Mouse (Mus musculus) MEL-GATA-1-ER (cell line): ENCODE measurements around the gene Plce1.

ENCODE experiments used
- DNase-seq: peaks from one replicate; pipeline ENCODE4 v3.0.0-alpha.2; 2012; ENCODE audit warnings: low read depth; ENCODE audit errors: extremely low read depth

Gene Plce1

DNA sequence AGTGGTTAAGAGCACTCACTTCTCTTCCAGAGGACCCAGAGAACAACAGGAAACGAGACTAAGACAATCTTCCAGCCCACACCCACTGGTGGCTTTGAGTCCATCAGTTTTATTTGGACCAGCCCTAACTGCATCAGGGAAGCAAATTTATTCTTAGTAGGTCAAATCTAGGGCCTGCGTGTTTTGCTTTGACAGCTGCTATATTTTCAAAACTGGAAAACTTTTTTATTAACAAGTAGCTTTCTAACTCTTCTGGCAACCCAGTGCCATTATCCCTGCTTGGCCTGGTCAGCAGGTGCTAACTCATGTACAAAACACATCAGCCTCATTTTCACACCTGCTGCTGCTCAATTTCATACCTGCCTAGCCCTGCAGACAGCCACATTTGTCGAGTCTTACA, 151.3 kb downstream of the Plce1 start:
- DNase-seq, result no peak

DNA sequence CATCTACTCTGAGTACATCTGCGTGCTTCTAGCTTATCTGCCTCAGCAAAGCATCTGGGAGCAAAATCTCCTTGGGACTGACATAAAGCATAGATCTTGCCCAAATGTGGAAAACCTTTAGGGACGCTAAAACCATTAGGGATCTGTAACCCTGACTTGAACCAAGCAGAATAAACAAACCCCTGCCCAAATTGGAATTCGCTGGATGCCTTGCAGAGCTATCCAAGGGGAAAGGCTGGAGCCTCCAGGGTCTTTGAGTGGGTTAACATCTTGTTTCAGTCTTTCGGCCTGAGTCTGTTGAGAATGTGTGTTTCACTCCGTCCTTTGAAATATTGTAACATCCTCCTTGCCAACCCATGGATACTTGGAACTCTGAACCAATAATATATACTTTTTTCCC, 152.4 kb downstream of the Plce1 start:
- DNase-seq, result no peak

DNA sequence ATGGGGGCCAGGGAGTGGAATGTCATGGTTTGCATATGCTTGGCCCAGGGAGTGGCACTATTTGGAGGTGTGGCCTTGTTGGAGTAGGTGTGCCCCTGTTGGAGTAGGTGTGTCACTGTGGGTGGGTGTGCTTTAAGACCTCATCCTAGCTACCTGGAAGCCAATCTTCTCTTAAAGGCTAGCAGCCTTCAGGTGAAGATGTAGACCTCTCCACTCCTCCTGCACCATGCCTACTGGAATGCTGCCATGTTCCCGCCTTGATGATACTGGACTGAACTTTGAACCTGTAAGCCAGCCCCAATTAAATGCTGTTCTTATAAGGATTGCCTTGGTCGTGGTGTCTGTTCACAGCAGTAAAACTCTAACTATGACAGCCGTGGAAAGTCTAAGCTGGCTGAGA, 158.1 kb downstream of the Plce1 start:
- DNase-seq, result no peak

DNA sequence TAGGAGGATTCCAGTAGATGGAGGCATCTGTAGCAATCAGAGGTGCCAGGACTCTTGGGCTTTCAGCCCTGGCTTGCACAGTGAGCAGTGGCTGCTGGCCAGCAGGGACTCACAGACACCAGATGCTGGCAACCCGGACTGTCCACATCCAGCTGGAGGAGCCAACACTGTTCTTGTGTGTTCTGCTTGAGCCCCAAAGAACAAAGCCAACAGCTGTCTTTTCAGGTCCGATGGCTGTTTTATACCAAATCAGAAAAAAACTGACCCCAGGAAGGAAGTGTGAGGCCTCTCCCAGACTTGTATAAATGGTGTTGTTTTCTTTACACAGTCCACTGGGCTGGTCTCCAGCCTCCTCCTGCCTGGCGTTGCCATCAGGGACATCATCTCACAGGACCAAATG, 158.9 kb downstream of the Plce1 start:
- no peak for DNase-seq

DNA sequence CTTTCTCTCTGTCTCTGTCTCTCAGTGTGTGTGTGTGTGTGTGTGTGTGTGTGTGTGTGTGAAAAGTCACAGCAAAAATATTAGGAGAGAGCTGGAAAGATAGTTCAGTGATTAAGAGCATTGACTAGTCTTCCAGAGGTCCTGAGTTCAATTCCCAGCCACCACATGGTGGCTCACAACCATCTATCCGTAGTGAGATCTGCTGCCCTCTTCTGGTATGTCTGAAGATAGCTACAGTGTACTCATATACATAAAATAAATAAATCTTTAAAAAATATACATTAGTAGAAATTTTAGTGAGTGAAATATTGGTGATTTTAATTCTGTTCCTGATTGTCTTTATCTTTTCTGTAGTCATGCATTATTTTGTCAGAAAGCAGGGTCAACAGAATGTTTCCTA, 161.6 kb downstream of the Plce1 start:
- DNase-seq, result peak; percentile 1

DNA sequence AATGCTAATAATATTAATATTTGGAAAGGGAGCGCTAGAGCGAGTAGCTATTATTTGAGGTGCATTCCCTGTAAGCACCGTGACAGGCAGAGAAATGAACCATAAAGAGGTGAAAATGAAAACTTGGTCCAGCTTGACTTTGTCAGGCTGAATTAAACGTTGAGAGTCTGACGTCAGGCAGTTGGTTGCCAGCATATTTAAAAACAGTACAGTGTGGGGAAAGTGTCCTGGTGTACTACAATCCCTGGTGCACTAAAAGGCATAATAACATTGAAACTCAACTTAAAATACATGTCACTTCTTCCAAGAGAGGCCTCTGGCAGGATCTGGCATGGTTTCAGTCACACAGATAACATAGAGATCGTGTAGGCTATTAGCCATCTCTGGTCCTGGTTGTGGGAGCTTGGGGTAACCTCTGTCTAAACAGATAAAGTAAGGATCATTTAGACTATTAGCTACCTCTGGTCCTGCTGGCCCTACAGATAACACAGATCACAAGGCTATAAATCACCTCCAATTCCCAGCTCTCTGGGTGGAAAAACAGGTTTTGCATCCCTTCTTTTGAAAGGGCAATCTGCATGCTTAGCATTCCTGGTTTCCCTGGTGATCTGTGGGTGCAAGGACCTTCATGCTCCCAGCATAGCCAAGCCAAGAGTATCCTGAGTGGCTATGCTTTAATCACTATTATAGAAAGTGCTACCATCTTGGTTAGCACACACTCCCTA, 164.1 kb downstream of the Plce1 start:
- no peak for DNase-seq

DNA sequence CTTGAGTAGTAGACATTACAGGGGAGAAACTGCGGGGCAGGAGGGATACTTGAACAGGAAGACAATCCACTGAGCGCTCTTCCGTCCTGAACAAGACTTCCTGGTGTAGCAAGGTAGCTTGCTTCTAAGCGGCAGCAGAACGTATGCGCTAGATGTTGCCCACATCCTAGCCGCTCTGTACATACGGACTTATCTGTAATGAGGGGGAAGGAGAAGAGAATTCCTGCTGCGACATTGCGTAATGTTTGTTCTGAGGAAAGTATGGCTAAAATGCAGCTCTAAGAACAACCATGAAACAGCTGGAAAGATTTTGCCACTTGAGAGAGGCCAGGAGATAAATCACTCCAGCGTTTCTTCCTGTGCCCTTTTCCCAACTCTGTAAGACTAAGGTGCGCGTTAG, 177.1 kb downstream of the Plce1 start:
- no peak for DNase-seq

DNA sequence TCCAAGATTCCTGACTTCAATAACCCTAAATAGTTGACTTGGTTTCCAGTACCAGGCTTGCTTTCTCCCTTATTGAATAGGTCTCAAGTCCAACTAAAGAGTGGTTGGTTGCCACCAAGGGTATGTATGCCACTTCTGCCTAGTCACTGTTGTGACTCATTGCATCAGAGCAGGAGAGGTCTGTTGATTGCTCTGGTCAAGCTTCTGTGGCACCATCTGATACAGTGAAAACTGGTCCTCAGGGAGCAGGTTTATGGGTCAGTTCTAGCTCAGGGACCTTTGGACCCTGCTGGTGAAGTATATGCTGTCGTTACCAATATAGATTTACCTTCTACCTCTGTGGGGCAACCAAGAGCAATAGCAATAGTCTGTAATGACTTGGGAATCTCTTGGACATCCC, 184.5 kb downstream of the Plce1 start:
- DNase-seq, result no peak

DNA sequence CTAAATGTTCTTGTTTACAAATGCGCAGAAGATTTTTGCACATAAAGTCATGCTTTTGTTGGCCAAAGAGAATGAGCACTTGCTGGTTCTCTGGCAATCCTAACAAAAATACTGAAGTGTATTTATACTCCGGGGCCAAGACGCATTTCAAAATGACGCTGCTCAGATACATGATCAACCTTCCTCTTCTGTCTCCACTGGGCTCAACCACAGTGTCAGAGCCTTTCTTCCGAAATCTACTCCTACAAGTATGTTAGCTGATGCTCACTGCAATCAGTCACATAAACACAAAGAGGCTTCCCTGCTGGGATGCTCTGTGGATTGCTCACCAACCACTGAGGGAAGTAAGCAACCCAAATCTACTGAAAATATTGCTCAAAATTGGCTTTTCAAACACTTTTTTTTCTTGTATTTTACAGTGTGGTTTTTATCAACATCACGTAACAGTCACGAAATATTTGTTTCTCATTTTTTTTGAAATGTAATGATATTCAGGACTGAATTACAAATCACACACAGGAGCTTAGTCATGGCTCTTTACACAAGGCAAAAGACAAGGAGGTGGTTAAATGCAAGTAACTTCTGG, 191.2 kb downstream of the Plce1 start:
- no peak for DNase-seq

DNA sequence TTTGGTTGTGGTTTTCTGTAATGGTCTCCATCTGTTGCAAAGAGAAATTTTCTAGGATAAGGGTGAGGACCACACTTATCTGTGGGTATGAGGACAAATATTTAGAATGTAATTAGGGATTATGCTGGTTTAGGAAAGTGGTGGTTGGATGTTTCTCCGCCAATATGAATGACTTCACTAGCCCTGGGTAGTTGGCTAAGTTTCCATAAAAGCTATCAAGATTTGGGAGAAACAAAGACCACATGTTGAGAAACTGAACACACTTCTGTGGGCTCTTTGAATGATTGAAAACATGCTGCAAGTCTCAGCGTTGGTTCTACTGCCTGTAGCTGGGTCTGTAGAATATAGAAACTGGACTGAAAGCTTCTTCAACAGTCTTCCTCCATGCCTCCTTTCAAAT, 193.0 kb downstream of the Plce1 start:
- no peak for DNase-seq

DNA sequence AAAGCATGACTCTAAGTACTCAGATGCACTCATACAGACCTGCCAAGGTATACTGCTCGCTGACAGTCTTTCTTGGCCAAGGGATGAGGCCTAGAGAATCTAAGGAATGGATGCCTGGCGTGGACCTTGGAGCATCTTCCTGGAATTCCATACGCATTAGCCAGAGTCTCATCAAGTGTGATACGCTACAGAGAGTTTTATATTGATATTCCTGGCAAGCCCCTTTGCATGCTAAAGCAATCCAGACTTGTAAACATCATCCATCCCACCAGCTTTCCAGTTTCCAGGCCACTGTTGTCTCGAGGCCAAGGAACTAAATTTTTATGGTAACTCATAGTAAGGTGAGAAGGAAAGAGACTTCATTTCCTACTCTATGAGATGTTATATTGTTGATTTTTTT, 197.7 kb downstream of the Plce1 start:
- no peak for DNase-seq

DNA sequence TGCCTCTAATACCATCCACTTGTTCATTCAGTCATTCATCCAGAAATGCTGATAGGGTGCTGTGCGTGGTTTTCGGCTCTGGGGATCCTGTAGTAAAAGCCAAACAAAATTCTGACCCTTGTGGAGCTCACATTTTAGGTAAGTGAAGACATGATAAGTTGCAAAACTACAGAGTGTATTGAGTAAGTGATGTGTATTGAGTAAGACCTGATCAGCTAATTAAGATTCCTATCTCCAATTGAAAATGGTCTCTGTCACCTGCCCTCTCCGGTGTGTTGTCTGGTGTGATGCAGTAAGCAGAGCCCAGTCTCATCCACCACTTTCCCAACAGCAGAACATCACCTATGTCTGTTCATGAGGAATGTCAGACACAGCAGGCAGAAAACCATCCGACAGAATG, 198.6 kb downstream of the Plce1 start:
- DNase-seq, result no peak

DNA sequence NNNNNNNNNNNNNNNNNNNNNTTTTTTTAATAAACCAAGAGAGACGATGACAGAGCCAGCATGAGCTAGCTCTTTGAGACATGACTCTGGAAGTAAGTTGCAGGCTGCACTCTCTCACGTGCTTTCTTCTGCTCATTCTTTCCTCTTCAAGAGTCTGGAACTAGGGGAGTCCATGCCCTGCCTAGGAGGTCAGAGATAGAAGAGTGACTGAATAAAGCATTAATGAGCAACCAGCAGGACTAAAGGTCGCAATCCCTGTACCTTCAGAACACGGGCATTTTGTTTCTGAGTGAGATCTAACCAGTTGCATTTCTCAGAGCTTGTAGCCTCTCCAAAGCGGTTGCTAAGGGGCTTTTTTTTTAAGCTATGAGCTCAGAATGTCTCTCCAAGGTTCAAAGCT, 206.4 kb downstream of the Plce1 start:
- no peak for DNase-seq

DNA sequence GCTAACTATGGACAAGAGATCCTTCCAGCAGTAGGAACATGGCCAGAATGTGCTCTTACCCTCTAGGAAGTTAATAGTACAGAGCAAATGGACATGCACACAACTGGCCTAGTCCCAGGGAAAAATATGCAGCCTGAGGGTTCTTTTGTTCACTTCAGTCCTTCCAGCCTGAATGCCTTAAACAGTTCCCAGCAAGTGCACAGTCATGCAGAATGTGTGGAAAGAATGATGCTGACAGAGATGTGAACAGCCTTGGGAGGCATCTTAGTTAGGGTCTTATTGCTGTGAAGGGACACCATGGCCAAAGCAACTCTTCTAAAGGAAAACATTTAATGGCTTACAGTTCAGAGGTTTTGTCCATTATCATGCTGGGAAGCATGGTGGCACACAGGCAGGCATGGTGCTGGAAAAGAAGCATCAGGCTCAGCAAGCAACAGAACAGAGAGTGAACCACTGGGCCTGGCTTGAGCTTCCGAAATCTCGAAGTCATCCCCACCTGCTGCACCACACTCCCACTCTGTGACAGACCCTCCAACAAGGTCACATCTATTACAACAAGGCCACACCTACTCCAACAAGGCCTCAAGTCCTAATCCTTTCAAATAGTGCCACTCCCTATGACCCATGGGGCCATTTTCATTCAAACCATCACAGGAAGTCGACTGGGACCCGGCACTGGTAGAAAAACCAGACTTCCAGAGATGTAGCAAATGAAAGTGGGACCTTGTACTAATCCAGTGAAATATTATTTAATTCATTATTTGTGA, 208.0 kb downstream of the Plce1 start:
- DNase-seq, result no peak

DNA sequence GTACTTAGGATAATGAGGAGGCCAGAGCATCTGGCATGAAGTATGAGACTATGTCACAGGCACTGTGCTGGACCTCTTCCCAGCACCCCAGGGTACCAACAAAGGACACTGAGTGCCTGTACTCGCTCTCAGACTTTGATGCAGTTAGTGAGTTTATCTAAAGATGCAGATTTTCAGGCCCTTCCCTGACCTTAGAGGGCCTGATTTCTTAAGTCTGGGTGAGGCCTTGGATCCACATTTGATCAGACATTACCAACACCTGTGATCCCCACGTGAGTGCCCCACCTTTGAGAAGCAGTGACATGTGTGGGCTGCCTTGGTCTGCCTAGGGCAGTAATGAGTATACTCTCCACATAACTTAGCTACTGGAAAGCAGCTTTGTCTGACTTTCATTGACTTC, 209.4 kb downstream of the Plce1 start:
- no peak for DNase-seq

DNA sequence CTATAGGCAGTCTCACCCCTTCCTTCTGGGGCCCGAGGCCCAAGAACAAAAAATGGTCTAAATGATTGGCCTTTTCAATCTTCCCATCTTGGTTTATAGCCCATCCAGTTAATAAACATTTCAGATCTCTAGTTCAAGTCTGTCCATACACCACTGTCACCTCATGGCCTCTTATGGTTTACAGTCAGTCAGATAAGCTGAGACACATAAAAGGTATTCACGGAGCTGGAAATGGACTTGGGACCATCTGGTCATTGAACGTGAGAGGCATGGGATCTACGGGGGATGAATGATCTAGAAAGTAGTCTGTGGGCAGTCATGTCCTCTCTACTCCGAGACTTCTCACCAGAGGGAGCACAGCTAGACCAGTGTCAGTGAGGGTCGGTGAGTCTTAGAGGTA, 210.6 kb downstream of the Plce1 start:
- no peak for DNase-seq

DNA sequence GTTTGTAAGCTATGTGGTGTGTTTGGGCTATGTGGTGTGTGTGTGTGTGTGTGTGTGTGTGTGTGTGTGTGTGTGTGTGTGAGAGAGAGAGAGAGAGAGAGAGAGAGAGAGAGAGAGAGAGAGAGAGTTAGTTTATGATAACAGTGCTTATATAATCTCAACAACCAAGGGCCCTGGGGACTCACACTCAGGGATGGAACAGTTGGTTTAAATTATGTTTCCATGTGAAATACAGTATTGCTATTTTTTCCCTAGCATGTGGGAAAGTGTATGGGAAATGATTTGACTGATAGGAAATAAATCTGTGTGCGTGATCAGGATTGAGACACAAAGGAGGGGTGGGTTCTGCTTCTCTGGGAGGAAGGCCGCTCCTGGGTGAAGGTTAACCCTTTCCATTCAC, 212.4 kb downstream of the Plce1 start:
- DNase-seq, result no peak

DNA sequence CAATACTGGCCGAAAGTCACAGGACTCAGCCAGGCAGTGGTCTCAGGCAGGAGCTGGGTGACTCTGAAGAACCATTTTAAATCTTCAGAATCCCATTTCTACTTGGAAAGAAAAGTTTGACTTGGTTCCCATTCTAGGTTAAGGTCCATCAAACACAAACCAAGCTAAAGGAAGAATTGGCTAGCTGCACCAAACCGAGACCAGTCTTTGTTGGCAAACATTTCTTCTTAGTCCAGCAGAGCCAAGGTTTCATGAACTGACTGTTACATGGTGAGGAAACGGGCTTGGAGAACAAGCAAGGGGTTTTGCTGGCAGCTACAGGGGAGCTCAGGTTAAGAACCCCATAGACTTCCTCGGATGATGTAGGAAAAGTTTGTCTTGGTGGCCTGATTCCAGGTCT, 212.9 kb downstream of the Plce1 start:
- DNase-seq, result no peak

DNA sequence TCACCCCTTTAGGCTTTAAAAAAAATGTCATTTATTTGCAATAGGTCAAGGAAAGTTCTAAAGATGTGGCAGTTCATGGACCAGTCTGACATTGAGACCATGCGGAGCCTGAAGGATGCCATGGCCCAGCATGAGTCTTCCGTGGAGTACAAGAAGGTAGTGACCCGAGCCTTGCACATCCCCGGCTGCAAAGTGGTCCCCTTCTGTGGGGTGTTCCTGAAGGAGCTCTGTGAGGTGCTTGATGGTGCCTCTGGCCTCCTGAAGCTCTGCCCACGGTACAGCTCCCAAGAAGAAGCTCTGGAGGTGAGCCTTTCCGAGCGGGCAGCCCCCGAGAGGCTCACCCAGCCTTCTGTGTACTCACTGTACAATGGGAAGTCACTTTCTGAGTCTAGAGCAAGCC, 220.9 kb downstream of the Plce1 start:
- DNase-seq, result no peak

DNA sequence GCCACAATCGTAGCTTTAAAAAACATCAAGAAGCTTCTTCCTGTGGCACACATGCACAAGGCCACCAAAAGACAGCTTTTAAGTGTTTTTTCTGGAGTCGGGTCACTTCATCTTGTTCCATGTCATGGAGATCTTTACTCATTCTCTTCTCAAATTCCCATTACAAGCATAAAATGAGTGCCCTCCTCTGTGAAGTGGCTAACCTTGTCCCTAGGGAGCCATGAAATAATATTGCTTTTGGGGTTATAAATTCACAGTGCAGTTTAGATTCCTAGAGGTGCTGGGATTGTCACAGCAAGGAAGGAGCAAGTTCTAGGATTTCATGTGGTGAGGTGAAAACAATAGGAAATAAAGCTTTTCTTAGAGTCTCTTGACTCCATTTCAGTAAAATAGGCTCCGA, 223.8 kb downstream of the Plce1 start:
- DNase-seq, result no peak

DNA sequence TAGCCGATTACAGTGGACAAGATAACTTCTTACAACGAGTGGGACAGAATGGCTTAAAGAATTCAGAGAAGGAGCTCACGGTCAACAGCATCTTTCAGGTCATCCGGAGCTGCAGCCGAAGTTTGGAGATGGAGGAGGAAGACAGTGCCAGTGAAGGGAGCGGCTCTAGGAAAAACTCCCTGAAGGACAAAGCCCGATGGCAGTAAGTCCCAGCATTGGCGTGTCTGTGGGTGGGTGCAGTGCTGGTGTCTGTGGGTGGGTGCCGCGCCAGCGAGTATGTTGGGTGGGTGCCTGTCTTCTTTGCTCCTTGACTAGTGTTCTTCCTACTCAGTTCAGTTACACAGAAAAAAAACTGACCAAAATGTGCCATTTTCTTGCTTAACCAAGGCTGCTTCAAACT, 224.3 kb downstream of the Plce1 start:
- DNase-seq, result no peak

DNA sequence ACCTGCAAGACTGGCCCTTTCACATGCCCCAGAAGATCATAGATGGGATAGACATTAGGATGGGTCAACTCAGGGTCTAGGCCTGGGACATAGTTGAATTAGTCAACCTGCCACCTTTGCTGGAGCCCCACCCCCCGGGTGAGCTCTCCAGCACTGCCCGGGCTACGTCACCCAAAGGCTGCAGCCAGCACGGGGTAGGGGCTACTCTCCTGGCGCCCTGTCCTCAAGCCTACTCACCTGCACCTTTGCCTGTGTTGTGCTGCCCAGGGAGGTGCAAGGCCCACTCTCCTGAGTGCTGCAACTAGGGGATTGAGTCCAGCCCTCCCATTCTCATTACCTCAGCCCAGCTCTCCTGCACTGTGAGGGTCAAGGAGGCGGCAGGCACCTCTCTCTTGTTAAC, 225.5 kb downstream of the Plce1 start:
- no peak for DNase-seq

DNA sequence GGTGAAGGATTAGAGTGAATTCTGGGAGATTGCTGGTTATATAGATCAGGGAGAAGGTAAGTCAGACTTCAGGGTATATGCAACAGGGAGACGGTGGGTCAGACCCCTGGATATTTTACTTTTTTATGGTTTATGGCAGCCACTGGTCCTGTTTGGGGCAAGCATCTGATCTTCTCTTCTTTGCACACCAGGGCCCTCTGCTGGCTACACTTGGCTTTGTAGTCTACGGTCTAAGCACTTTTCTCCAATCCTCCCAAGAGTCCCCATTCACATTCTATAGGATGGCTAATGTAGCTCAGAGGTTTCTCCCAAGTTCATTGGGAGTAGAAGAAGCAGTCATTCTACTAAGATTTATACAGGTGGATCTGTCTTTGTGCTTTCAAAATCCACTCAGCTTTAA, 228.5 kb downstream of the Plce1 start:
- no peak for DNase-seq
